8 mouse cellular contexts compared by ENCODE assay signal in the genomic region with DNA sequence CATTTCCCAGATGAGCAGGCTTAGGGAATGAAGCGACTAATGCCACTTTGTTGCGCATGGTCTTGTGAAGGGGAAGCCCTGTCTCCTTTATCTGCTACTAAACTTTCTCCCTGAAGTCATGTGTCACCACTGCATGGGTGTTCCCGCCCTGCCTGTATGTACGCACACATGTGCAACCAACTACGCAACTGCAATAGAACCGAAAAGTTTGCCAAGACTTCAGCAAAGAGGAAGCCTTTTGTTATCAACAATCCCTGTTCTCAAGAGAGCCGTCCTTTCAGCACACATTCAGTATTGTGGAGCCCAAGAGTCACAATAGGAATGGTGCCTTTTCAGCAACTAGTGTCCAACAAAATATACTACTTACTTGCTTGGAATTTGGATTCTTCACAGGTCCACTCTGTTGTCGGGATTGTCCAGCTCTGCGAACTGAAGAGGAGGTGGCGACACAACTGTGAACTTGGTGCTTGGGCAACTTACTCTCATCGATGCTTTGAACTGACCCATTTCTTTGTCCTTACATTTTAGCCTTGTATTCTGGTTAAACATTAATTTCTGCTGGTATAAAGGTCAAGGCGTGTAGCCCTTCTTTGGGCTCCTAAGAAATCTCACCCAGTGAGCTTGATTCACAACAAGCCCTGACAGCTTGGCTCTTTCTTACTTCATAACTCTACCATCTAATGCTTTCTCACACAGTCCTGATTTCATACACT. TPM values are rescaled to one million over a fixed set of nuclear protein-coding genes. Genes with fewer than 3 reads are reported as not detected.
A peak's percentile ranks its signal among the peaks of the same experiment; 100 is the strongest.
DNase-seq lines count a peak whose midpoint lies in the region; ATAC-seq lines count a peak whose summit lies in the region.

A gene (minus strand): TSS at position 500 of the 713 bp plus-strand sequence.

- H3K27ac ChIP-seq in embryonic facial prominence, embryonic 11.5 days (replicated peaks; ENCODE audit: low read depth, low read length): no peak within 1 kb of the TSS
- no peak within 1 kb of the TSS for H3K27ac ChIP-seq in embryonic facial prominence, embryonic 10.5 days (replicated peaks)

- no peak within 1 kb of the TSS for H3K9ac ChIP-seq in embryonic facial prominence, embryonic 11.5 days (replicated peaks; ENCODE audit: low read length)

- H3K4me2 ChIP-seq in embryonic facial prominence, embryonic 11.5 days (ENCODE audit: low read depth, low read length): no peak within 1 kb of the TSS

- no peak for DNase-seq in embryonic facial prominence, embryonic 11.5 days (ENCODE audit: low spot score)
- DNase-seq in embryonic facial prominence, embryonic 10.5 days (ENCODE audit: low spot score): no peak
- DNase-seq in adrenal gland, postnatal 4 days (ENCODE audit: low spot score in 2 of 2): no peak
- peak; percentile 39 to 77 for DNase-seq in kidney, adult 8-10 months
- peak; percentile 13 for DNase-seq in lung, postnatal 36 days
- DNase-seq in left cerebral cortex, postnatal 10 days (ENCODE audit: extremely low spot score in 1 of 2, low spot score in 2 of 2): no peak
- no peak for DNase-seq in frontal cortex, adult 2 months (ENCODE audit: extremely low spot score in 1 of 2, low spot score in 1 of 2)

- no peaks in the 10 kb centered on the region for H3K4me1 ChIP-seq in embryonic facial prominence, embryonic 11.5 days (ENCODE audit: control insufficient read depth, insufficient read depth, low read length)
- peaks cover 9% of the 10 kb centered on the region for H3K4me1 ChIP-seq in embryonic facial prominence, embryonic 10.5 days

- H3K9me3 ChIP-seq in embryonic facial prominence, embryonic 11.5 days (replicated peaks; ENCODE audit: control insufficient read depth, low read length): no peaks in the 10 kb centered on the region
- no peaks in the 10 kb centered on the region for H3K9me3 ChIP-seq in embryonic facial prominence, embryonic 10.5 days

- no peaks in the 10 kb centered on the region for H3K27me3 ChIP-seq in embryonic facial prominence, embryonic 11.5 days (ENCODE audit: control insufficient read depth, insufficient read depth, low read length)
- H3K27me3 ChIP-seq in embryonic facial prominence, embryonic 10.5 days (replicated peaks; ENCODE audit: low read depth, poor library complexity, severe bottlenecking): no peaks in the 10 kb centered on the region

- intact Hi-C loops in left cerebral cortex, postnatal 10 days (cut with DNase I): no loop called here

- ATAC-seq in embryonic facial prominence, embryonic 11.5 days (replicated peaks; ENCODE audit: insufficient number of reproducible peaks, low FRiP score, low TSS enrichment, low read depth): no peak
- ATAC-seq in activated CD4-positive, CD25-positive, alpha-beta regulatory T cell, adult 4 months: no peak

- H3K4me3 ChIP-seq in embryonic facial prominence, embryonic 11.5 days (ENCODE audit: low read depth, low read length): no peak within 1 kb of the TSS
- H3K4me3 ChIP-seq in embryonic facial prominence, embryonic 10.5 days: no peak within 1 kb of the TSS

- no peaks in the 10 kb centered on the region for H3K36me3 ChIP-seq in embryonic facial prominence, embryonic 11.5 days (replicated peaks; ENCODE audit: control insufficient read depth, insufficient read depth, low read depth, low read length)
- H3K36me3 ChIP-seq in embryonic facial prominence, embryonic 10.5 days (replicated peaks): no peaks in the 10 kb centered on the region

- WGBS in embryonic facial prominence, embryonic 11.5 days: 91% methylated on average over 12 of the region's 12 CpGs
- 92% methylated on average over 12 of the region's 12 CpGs for WGBS in embryonic facial prominence, embryonic 10.5 days

RNA-seq across cellular contexts. Expression of the gene that starts here (rescaled TPM):
- polyA plus RNA-seq in embryonic facial prominence, embryonic 11.5 days (2014; fragmentation: Nextera tagmentation; extraction: Ambion mirVana): 9.6 and 10.4 TPM in 2 replicates
- polyA plus RNA-seq in embryonic facial prominence, embryonic 10.5 days (2016; fragmentation: Nextera tagmentation; extraction: Ambion mirVana): 6.9 and 8.8 TPM in 2 replicates
- total RNA-seq in adrenal gland, postnatal 4 days (2021): 100 to 1,000 TPM; 112 to 114 TPM
- 1 to 10 TPM; 1.9 to 2.4 TPM for polyA plus RNA-seq in activated CD4-positive, CD25-positive, alpha-beta regulatory T cell, adult 4 months (2017; shearing (Covaris generic))
- total RNA-seq in left cerebral cortex, postnatal 10 days (2021): 1 to 10 TPM; 4.5 to 5.2 TPM
- 8.3 and 9.4 TPM in 2 replicates for polyA plus RNA-seq in frontal cortex, adult 2 months (2012; rRNA removed)

Comparison
In these comparisons a context has a peak if more than half of its experiments do, and no peak if none do; other contexts are left out.
1. RNA of the gene that starts here (total RNA-seq): 112 to 114 TPM in adrenal gland, postnatal 4 days; 4.5 to 5.2 TPM in left cerebral cortex, postnatal 10 days; every median in the first group is over 10 times any median in the second.
2. DNase-seq: peak in kidney, adult 8-10 months (2 of 2) and lung, postnatal 36 days (single experiment); none in embryonic facial prominence, embryonic 11.5 days (single experiment), embryonic facial prominence, embryonic 10.5 days (single experiment), adrenal gland, postnatal 4 days (0 of 2), left cerebral cortex, postnatal 10 days (0 of 2) and frontal cortex, adult 2 months (0 of 2).